Mouse (Mus musculus) lung, postnatal 0 days (tissue): Measurements from ENCODE around the gene Asb12.

Source experiments
- CTCF ChIP-seq: IDR thresholded peaks from 2 replicates; pipeline ENCODE4 v1.5.1; 2016; ENCODE audit warnings: antibody characterized with exemption, mild to moderate bottlenecking
- EP300 ChIP-seq: IDR thresholded peaks from 2 replicates; pipeline ENCODE4 v1.6.1; 2016; ENCODE audit warnings: antibody characterized with exemption, mild to moderate bottlenecking, control low read depth

- no peak for TF ChIP-seq EP300
- TF ChIP-seq CTCF: no peak
Measured at GRCm38 (mm10) chrX:95444776-95445111, 113.0 kb downstream of the Asb12 start, which contains the start of gene Amer1.
